Mouse (Mus musculus): ENCODE measurements around the gene Ctns. TPM values are rescaled to one million over a fixed set of nuclear protein-coding genes. Genes with fewer than 3 reads are reported as not detected.

The Ctns gene
- total and polyA plus RNA-seq, 3 experiments: 4.8 to 5.9 (median 5.2) TPM

DNA sequence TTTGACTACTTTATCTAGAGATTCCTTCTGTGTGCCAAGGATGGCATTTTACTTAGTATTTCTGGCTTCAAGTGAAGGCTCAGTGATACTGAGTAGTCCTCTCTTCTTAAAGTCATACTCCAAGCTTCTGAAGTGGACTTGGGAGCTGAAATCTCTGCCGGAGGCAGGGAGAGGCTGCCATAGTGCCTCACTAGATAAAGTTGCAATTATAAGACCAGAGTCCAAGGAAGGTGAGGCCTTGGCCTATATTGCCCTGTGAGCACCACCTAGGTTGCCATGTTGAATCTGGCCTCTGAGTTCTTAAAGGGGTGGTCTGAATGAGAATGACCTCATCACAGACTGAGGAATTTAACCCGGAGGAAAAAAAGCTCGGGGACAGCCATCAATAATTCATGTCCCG lies 43.9 kb upstream of the Ctns start:
- Histone ChIP-seq H3K4me2 (ENCODE audit: insufficient read depth, low read depth, poor library complexity, severe bottlenecking) (no peak overlapping the region), H3K9me3 (replicated peaks; ENCODE audit: low read length) (peaks cover 10% of the 10 kb centered on the region), H3K27ac (ENCODE audit: insufficient read depth, low read depth) (no peak overlapping the region), H3K4me3 (replicated peaks in 1 of 3; ENCODE audit: low read depth in 2 of 3, low read length in 2 of 3, poor library complexity in 1 of 3) (no peak overlapping the region), H3K36me3 (replicated peaks in 1 of 2; ENCODE audit: control insufficient read depth in 1 of 2, insufficient read depth in 1 of 2, low read length in 1 of 2) (no peaks in the 10 kb centered on the region), H3K4me1 (ENCODE audit: control insufficient read depth in 1 of 2, insufficient read depth in 2 of 2) (no peaks in the 10 kb centered on the region), H3K9ac (ENCODE audit: insufficient read depth, low read depth) (no peak overlapping the region), H3K79me2 (replicated peaks; ENCODE audit: control insufficient read depth, extremely low read depth, insufficient read depth, poor library complexity, severe bottlenecking) (no peaks in the 10 kb centered on the region), H3K27me3 (replicated peaks) (peaks cover 85% of the 10 kb centered on the region)
- DNase-seq (ENCODE audit: extremely low read depth): no peak
- TF ChIP-seq JUND (conservative IDR thresholded peaks at IDR 0.05; ENCODE audit: low read depth, low read length) (no peak), CTCF (conservative IDR thresholded peaks at IDR 0.05 in 1 of 2, IDR thresholded peaks at IDR 0.05 in 1 of 2; ENCODE audit: low read depth in 2 of 2, low read length in 2 of 2) (no peak), SIN3A (IDR thresholded peaks at IDR 0.05; ENCODE audit: low read length) (no peak), JUN (IDR thresholded peaks at IDR 0.05; ENCODE audit: insufficient read depth, low read depth, low read length) (no peak), ZC3H11A (IDR thresholded peaks at IDR 0.05; ENCODE audit: low read depth, low read length) (no peak), HCFC1 (IDR thresholded peaks at IDR 0.05; ENCODE audit: low read depth, low read length) (no peak)
- in situ Hi-C loops (cut with MboI; ENCODE audit: low pct_ligation_motif_present, low pct_unique_long_range_greater_than_20kb, low sequenced_read_pairs): no loop called here
- dilution Hi-C loops (cut with MboI; ENCODE audit: extremely low pct_ligation_motif_present, extremely low pct_unique_long_range_greater_than_20kb, low sequenced_read_pairs): no loop called here

DNA sequence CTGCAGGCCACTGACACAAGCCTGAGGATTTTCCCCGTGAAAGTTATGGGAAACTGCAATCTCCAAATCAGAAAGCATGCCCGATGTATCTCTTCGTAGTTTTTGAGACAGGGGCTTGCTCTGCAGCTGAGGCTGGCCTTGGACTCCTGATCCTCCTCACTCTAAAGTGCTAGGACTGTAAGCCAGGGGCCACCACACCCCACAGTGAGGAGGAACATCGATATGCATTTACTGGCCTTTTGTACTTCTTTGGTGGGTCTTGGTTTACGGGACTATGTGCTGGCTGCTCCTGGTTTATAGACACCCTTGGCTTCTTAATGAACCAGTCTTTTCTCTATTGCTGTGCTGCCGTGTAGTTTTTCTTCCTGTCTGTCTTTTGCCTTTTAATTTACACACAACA lies 43.4 kb upstream of the Ctns start:
- in situ Hi-C loops (cut with MboI; ENCODE audit: low pct_ligation_motif_present, low pct_unique_long_range_greater_than_20kb, low sequenced_read_pairs): no loop called here

GRCm38 (mm10) chr11:73236731-73237130 lies 37.9 kb upstream of the Ctns start:
- TF ChIP-seq TCF12 (IDR thresholded peaks at IDR 0.05; ENCODE audit: low read depth, low read length) (no peak), SIN3A (IDR thresholded peaks at IDR 0.05; ENCODE audit: low read length) (no peak)
- DNase-seq (ENCODE audit: extremely low read depth): no peak
- Histone ChIP-seq H3K4me2 (ENCODE audit: insufficient read depth, low read depth, poor library complexity, severe bottlenecking) (no peak overlapping the region), H3K9me3 (replicated peaks; ENCODE audit: low read length) (no peaks in the 10 kb centered on the region), H3K9ac (ENCODE audit: insufficient read depth, low read depth) (no peak overlapping the region), H3K79me2 (replicated peaks; ENCODE audit: control insufficient read depth, extremely low read depth, insufficient read depth, poor library complexity, severe bottlenecking) (no peaks in the 10 kb centered on the region), H3K4me3 (replicated peaks in 1 of 3; ENCODE audit: low read depth in 2 of 3, low read length in 2 of 3, poor library complexity in 1 of 3) (no peak overlapping the region), H3K4me1 (ENCODE audit: control insufficient read depth in 1 of 2, insufficient read depth in 2 of 2) (no peaks in the 10 kb centered on the region), H3K27ac (ENCODE audit: insufficient read depth, low read depth) (no peak overlapping the region), H3K36me3 (replicated peaks in 1 of 2; ENCODE audit: control insufficient read depth in 1 of 2, insufficient read depth in 1 of 2, low read length in 1 of 2) (no peaks in the 10 kb centered on the region), H3K27me3 (replicated peaks) (peaks cover 96% of the 10 kb centered on the region)
- in situ Hi-C loops (cut with MboI; ENCODE audit: low pct_ligation_motif_present, low pct_unique_long_range_greater_than_20kb, low sequenced_read_pairs) (loop anchor here (5.0 kb wide), 1 partner anchor 41 kb away; no protein-coding TSS in a partner anchor), dilution Hi-C loops (cut with MboI; ENCODE audit: extremely low pct_ligation_motif_present, extremely low pct_unique_long_range_greater_than_20kb, low sequenced_read_pairs) (no loop called here)

More for the DNA sequence above, 43.4 kb upstream of the Ctns start:
- TF ChIP-seq RCOR1 (conservative IDR thresholded peaks at IDR 0.05; ENCODE audit: low read depth, low read length) (no peak), MXI1 (IDR thresholded peaks at IDR 0.05; ENCODE audit: low read depth, low read length) (no peak), GABPA (IDR thresholded peaks at IDR 0.05; ENCODE audit: insufficient replicate concordance, low read depth, low read length) (no peak), CHD1 (IDR thresholded peaks at IDR 0.05; ENCODE audit: low read depth, low read length) (no peak), KAT2A (IDR thresholded peaks at IDR 0.05; ENCODE audit: insufficient replicate concordance, low read length) (no peak), USF2 (conservative IDR thresholded peaks at IDR 0.05; ENCODE audit: low read depth, low read length) (no peak), HCFC1 (IDR thresholded peaks at IDR 0.05; ENCODE audit: low read depth, low read length) (no peak), POLR2AphosphoS2 (IDR thresholded peaks at IDR 0.05; ENCODE audit: low read depth, low read length) (no peak), JUND (conservative IDR thresholded peaks at IDR 0.05; ENCODE audit: low read depth, low read length) (no peak), MYC (IDR thresholded peaks at IDR 0.05; ENCODE audit: low read depth, low read length) (no peak), MAZ (IDR thresholded peaks at IDR 0.05; ENCODE audit: low read depth, low read length) (no peak), SMC3 (IDR thresholded peaks at IDR 0.05; ENCODE audit: low read depth, low read length) (no peak), NELFE (IDR thresholded peaks at IDR 0.05; ENCODE audit: low read depth, low read length) (no peak), PAX5 (IDR thresholded peaks at IDR 0.05; ENCODE audit: low read length) (no peak), SIN3A (IDR thresholded peaks at IDR 0.05; ENCODE audit: low read length) (no peak), JUN (IDR thresholded peaks at IDR 0.05; ENCODE audit: insufficient read depth, low read depth, low read length) (no peak)
- Histone ChIP-seq H3K4me2 (ENCODE audit: insufficient read depth, low read depth, poor library complexity, severe bottlenecking) (no peak overlapping the region), H3K36me3 (replicated peaks in 1 of 2; ENCODE audit: control insufficient read depth in 1 of 2, insufficient read depth in 1 of 2, low read length in 1 of 2) (no peaks in the 10 kb centered on the region), H3K4me3 (replicated peaks in 1 of 3; ENCODE audit: low read depth in 2 of 3, low read length in 2 of 3, poor library complexity in 1 of 3) (no peak overlapping the region), H3K79me2 (replicated peaks; ENCODE audit: control insufficient read depth, extremely low read depth, insufficient read depth, poor library complexity, severe bottlenecking) (no peaks in the 10 kb centered on the region), H3K9ac (ENCODE audit: insufficient read depth, low read depth) (no peak overlapping the region), H3K27me3 (replicated peaks) (peaks cover 85% of the 10 kb centered on the region), H3K4me1 (ENCODE audit: control insufficient read depth in 1 of 2, insufficient read depth in 2 of 2) (no peaks in the 10 kb centered on the region), H3K9me3 (replicated peaks; ENCODE audit: low read length) (peaks cover 4% of the 10 kb centered on the region), H3K27ac (ENCODE audit: insufficient read depth, low read depth) (no peak overlapping the region)
- DNase-seq (ENCODE audit: extremely low read depth): no peak
- dilution Hi-C loops (cut with MboI; ENCODE audit: extremely low pct_ligation_motif_present, extremely low pct_unique_long_range_greater_than_20kb, low sequenced_read_pairs): no loop called here

Data from CH12.LX (cell line).